Mouse (Mus musculus): ENCODE measurements around the gene Rnase2b.

Rnase2b gene

DNA sequence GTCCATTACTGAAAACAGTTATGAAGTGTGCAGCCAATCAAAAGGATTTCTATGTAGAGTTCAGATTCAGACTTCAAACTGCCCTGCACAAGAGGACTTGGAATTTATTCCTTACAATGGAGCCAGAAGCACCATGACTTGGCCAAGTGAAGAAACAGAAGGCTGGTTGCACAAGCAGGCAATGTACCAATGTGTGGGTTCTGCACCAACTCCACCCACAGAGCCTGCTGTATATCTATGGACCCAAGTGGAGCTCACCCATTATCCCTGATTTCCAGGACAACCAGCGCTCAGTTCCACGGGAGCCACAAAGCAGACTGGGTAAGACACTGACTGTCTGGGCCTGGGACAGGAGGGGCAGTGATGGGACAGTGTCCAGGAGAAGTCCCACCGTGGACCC lies at the start of gene Rnase2b:
TSS of gene Rnase2b (plus strand) at position 285 of the 400 bp plus-strand sequence.
- peak; percentile 59 for DNase-seq (ENCODE audit: low spot score)

DNA sequence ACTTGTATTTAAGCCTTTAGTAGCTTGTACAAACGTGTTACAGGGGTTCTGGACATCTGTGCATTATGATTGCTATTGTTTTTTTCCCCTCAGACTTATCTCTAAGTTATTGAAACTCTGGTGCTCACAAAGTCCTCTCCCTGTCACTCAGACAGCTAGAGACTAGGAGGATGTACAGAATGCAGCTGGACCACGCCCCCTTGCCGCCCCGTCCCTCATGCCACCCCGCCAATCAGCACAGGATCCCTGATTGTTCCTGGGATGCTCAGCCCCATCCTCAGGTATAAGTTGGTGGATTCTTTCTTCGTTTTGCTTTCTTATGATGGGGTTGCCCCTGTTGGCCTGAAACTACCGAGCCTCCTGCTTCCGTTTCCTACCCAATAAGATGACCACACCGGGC lies 48.6 kb upstream of the Rnase2b start:
- DNase-seq (ENCODE audit: low spot score) = no peak

GRCm38 (mm10) chr14:51113916-51114560 lies 48.0 kb upstream of the Rnase2b start, which contains the start of gene Eddm3b:
Eddm3b (plus strand) TSS chr14:51114426.
- DNase-seq (ENCODE audit: low spot score) = no peak

GRCm38 (mm10) chr14:51125684-51126083 lies 36.4 kb upstream of the Rnase2b start:
- no peak for DNase-seq (ENCODE audit: low spot score)

GRCm38 (mm10) chr14:51127648-51128258 lies 34.3 kb upstream of the Rnase2b start:
- DNase-seq (ENCODE audit: low spot score) = no peak

DNA sequence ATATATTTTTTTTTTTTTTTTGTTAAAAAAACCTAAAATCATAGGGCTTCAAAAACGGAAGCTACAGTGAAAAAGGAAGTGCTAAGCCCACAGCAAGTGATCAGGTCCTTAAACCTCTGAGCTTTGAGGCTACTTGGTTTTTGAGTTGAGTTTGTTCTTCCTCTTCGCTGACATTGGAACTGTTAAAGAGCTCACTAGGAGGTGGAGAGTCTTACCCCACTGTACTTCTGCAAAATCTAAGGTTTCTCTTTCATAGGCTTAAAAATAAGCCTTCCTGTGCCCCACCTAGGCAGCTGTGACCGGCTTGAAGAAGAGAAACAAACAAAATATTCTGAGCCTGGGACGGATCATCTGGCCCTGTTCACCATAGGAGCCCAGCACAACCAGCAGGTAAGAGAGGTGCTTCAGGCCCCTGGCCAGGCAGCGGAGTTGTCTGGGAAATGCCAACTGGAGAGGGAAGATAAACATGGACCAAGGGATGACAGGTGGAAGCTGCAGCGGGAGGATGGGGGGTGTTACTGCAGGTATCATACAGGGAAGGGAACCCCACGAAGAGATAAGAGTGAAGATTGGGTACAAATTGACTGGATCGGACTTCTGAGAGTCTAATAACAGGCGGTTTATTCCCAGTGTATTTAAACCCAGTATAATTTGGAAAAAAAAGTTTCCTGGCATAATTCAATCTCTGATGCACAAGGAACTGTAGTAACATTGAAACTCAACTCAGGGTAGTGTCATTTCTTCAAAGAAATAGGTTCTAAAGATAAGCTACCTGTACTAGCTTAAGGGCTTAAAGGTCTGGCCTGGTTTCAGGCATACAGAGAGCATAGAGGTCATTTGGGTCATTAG lies 33.1 kb upstream of the Rnase2b start:
- DNase-seq (ENCODE audit: low spot score) = no peak

DNA sequence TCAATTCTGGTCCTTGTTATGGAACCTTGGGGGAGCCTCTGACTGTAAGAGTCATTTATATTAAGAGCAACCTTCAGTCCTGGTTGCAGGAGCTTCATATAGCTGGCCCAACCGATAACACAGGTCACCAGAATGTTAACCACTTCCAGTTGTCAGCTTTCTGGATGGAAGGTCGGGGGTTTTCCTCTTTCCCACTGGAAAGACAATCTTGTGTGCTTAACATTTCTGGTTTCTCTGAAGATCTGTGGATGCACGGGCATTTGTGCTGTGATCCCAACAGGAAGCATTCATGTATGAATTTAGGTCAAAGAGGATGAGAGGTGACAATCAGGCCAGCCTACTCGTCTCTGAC lies 32.5 kb upstream of the Rnase2b start:
- no peak for DNase-seq (ENCODE audit: low spot score)

GRCm38 (mm10) chr14:51130315-51130940 lies 31.6 kb upstream of the Rnase2b start:
- DNase-seq (ENCODE audit: low spot score) = no peak

- no peak for DNase-seq (ENCODE audit: low spot score)
These were observed 30.8 kb upstream of the Rnase2b start for GRCm38 (mm10) chr14:51131086-51131815.

DNA sequence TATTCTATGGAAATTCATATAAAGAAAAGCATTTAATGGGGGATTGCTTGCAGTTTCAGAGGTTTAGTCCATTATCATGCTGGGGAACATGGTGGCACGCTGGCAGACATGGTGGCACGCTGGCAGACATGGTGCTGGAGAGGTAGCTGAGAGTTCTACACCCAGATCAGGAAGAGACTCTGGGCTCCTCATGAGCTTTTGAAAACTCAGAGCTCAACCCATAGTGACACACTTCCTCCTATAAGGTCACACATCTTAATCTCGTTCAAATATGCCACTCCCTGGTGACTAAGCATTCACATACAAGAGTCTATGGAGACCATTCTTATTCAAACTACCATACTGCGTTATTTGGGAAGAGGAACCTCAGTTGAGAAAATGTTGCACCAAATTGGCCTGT lies 29.7 kb upstream of the Rnase2b start:
- no peak for DNase-seq (ENCODE audit: low spot score)

DNA sequence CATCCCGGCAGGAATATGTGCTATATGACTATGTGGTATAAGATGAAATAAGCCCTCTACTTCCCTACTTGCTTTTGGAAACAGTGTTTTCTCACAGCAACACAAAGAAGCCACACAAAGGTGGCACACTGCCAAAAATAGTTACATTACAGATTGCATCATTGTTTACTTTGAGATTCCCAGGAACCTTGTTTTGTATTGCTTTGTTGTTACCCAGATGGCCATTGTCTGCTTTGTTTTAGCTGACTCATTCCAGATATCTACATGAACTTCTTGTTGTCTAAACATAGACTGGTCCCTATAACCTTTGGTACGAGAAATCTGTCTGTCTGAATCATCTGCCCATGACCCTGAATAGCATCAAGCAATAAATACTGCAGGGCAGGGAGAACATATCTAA lies 21.7 kb upstream of the Rnase2b start:
- DNase-seq (ENCODE audit: low spot score) = no peak

- DNase-seq (ENCODE audit: low spot score) = no peak
These were observed 19.9 kb upstream of the Rnase2b start for GRCm38 (mm10) chr14:51142119-51142518.

DNA sequence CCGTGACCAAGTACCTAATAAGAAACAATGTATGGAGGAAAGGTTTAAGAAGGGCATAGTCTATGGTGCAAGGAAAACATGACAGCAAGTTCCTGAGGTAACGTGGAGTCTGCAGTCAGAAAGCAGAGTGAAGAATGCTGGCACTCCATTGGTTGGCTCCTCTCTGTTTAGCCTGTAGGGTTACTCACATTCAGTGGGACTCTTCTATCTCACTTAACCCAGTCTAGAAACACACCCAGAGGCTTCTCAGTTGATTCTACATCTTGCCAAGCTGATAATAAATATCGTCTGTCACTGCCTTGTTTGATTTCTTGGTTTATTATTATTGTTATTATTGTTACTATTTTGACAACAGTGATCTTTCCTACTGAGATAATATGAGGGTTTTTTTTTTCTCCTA lies 19.5 kb upstream of the Rnase2b start:
- no peak for DNase-seq (ENCODE audit: low spot score)

DNA sequence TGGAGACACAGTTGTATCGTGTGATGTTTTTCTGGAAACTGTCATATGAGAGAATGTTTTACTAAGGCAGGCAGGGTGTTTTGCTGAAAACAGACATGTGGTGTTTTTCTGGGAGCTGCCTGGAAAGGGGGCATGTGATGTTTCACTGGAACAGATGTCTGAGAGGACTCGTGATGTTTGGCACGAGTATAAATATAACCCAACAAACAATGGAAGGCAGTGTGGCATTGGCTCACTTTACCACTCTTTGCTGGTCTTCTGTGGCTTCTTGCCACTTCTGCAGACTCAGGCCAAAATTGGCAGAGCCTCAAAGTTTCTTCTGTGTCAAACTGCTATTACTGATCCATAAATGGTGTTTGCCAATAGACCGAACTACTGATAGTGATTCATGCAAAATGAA lies 18.8 kb upstream of the Rnase2b start:
- DNase-seq (ENCODE audit: low spot score) = peak; percentile 42

DNA sequence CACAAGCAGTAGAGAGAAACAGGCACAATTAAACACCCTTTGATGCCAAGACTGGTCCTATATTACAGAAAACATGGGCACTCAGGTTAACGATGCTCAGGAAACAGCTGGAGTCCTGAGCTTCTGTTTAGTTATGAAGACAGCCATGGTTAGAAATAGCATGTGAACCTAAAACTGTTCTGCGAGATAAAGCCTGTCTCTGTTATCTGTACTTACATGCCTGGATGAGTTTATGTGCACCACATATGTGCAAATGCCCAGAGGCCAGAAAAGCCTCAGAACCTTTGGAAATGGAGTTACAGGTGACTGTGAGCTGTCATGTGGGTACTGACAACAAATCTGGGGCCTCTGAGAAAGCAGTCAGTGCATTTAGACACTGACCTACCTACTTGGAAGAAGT lies 18.1 kb upstream of the Rnase2b start:
- no peak for DNase-seq (ENCODE audit: low spot score)

DNA sequence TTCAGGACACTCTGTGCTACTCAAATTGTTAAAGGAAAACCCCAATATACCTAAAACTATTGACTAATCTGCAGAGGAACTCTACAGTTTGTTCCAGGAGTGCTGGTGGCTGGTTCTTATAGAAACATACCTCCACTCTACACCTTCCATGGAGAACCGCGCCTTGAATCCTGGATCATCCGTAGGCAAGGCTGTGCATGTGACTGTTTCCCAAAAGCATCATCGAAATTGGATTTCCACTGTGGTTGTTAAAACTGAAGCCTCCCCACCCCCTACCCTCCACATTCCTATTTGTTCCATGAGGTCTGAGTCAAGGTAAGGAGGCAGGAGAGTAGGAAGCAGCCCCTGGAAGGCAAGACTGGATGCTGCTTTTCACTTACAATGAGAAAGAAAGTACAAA lies 17.6 kb upstream of the Rnase2b start:
- DNase-seq (ENCODE audit: low spot score) = no peak

GRCm38 (mm10) chr14:51145521-51145920 lies 16.5 kb upstream of the Rnase2b start:
- DNase-seq (ENCODE audit: low spot score) = peak; percentile 15

- DNase-seq (ENCODE audit: low spot score) = no peak
These were observed 15.4 kb upstream of the Rnase2b start, which contains the start of gene Rnase1 for GRCm38 (mm10) chr14:51146685-51147084. Rnase1 (minus strand) TSS chr14:51146785.

GRCm38 (mm10) chr14:51148006-51148405 lies 14.1 kb upstream of the Rnase2b start:
- no peak for DNase-seq (ENCODE audit: low spot score)

DNA sequence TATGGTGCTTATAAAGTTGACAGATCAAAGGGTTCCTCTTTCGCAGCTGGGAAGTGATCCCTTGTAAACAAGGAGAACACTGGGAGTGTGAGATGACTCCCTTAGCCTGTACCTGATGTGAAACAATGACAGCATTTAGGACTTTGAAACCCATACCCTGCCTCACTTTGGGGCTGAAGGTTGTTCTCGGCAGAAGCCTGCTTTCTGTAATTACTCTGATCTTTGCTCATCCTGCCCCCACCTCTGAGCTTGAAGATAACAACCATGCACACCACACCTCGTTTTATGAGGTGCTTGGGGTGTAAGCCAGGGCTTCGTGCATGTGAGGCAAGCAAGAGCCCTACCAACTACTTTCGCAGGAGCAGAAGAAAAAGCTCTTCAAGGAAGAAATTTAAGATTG lies 12.9 kb upstream of the Rnase2b start:
- DNase-seq (ENCODE audit: low spot score) = no peak

GRCm38 (mm10) chr14:51150206-51150831 lies 11.7 kb upstream of the Rnase2b start:
- no peak for DNase-seq (ENCODE audit: low spot score)
